Mouse (Mus musculus) small intestine, adult 2 months (tissue): ENCODE measurements at regions not wholly inside any gene's neighbourhood (a gene's known extent, or its start where the extent isn't known, plus 50 kb on each side); places are given as distances from the start of the nearest gene placed in this dataset.

ENCODE experiments used
- H3K27ac ChIP-seq: fragments of 200-500 bp; 2 replicates; pipeline ENCODE4 v1.5.1; 2012; ENCODE audit warnings: low read depth, low read length, control low read depth, inconsistent platforms; ENCODE audit not compliant: insufficient read depth
- H3K27me3 ChIP-seq: fragments of 200-500 bp; 2 replicates; pipeline ENCODE4 v1.6.1; 2012; ENCODE audit warnings: mild to moderate bottlenecking, moderate library complexity, low read length, inconsistent platforms; ENCODE audit not compliant: control insufficient read depth, insufficient read depth
- H3K36me3 ChIP-seq: fragments of 200-500 bp; 2 replicates; pipeline ENCODE4 v1.6.1; 2012; ENCODE audit warnings: mild to moderate bottlenecking, low read length, control low read depth, inconsistent platforms; ENCODE audit not compliant: control insufficient read depth, insufficient read depth
- H3K4me1 ChIP-seq: fragments of 200-500 bp; 2 replicates; pipeline ENCODE4 v1.6.1; 2012; ENCODE audit warnings: low read length, inconsistent platforms, mixed read lengths; ENCODE audit not compliant: control insufficient read depth, insufficient read depth, insufficient read length
- H3K4me3 ChIP-seq: fragments of 200-500 bp; 2 replicates; pipeline ENCODE4 v1.5.1; 2012; ENCODE audit warnings: low read depth, mild to moderate bottlenecking, control low read depth, inconsistent platforms, low read length, moderate library complexity
- CTCF ChIP-seq: fragments of 200-500 bp; IDR thresholded peaks from 2 replicates; pipeline ENCODE4 v1.5.1; 2012; ENCODE audit warnings: low read depth, mild to moderate bottlenecking, control low read depth, inconsistent platforms, low read length, moderate library complexity, mixed read lengths; ENCODE audit not compliant: insufficient replicate concordance, insufficient read length; ENCODE audit errors: extremely low read depth
- POLR2A ChIP-seq: fragments of 200-500 bp; IDR thresholded peaks from 2 replicates; pipeline ENCODE4 v1.6.1; 2012; ENCODE audit warnings: low read depth, mild to moderate bottlenecking, control low read depth, inconsistent platforms, low read length, moderate library complexity
- WGBS: fragments of 180-500 bp; shearing (Covaris S2); methylation state at CpG from one replicate; pipeline ENCODE4 v1.1.7; 2018; 5-methylcytosine and 5-hydroxymethylcytosine counted together

GRCm38 (mm10) chr11:113046200-113047051, 264.4 kb downstream of the Sox9 start:
- no peak overlapping the region for H3K27ac ChIP-seq
- H3K27me3 ChIP-seq: no peaks in the 10 kb centered on the region
- 53% methylated on average over 20 of the region's 20 CpGs for WGBS
- TF ChIP-seq CTCF: no peak
- peaks cover 14% of the 10 kb centered on the region for H3K4me1 ChIP-seq
- 0 out of 2 replicates have a peak, but pooled peaks cover 2% of the 10 kb centered on the region for H3K36me3 ChIP-seq
- H3K4me3 ChIP-seq: no peak overlapping the region

- H3K36me3 ChIP-seq: 0 out of 2 replicates have a peak, but pooled peaks cover 2% of the 10 kb centered on the region
- no peak for TF ChIP-seq CTCF
- no peak for TF ChIP-seq POLR2A
- H3K27me3 ChIP-seq: no peaks in the 10 kb centered on the region
- H3K4me1 ChIP-seq: peaks cover 15% of the 10 kb centered on the region
- H3K4me3 ChIP-seq: no peak overlapping the region
- WGBS: 77% methylated on average over 7 of the region's 7 CpGs
- no peak overlapping the region for H3K27ac ChIP-seq
These were observed 266.1 kb downstream of the Sox9 start for GRCm38 (mm10) chr11:113048158-113048557.

GRCm38 (mm10) chr11:113049593-113049992, 267.6 kb downstream of the Sox9 start:
- H3K36me3 ChIP-seq: no peaks in the 10 kb centered on the region
- H3K4me3 ChIP-seq: no peak overlapping the region
- peaks cover 12% of the 10 kb centered on the region for H3K4me1 ChIP-seq
- WGBS: 33% methylated on average over 8 of the region's 8 CpGs
- H3K27ac ChIP-seq: no peak overlapping the region
- TF ChIP-seq POLR2A: no peak
- no peak for TF ChIP-seq CTCF
- H3K27me3 ChIP-seq: no peaks in the 10 kb centered on the region

GRCm38 (mm10) chr11:113052536-113052935, 270.5 kb downstream of the Sox9 start:
- Histone ChIP-seq H3K36me3 (no peaks in the 10 kb centered on the region), H3K4me3 (no peak overlapping the region), H3K27ac (no peak overlapping the region), H3K27me3 (no peaks in the 10 kb centered on the region), H3K4me1 (peaks cover 17% of the 10 kb centered on the region)
- 36% methylated on average over 11 of the region's 11 CpGs for WGBS
- TF ChIP-seq CTCF (peak; percentile 6; the same call in 1 of the 2 replicates), POLR2A (no peak)

GRCm38 (mm10) chr11:113056042-113056632, 274.1 kb downstream of the Sox9 start:
- Histone ChIP-seq H3K36me3 (no peaks in the 10 kb centered on the region), H3K27me3 (no peaks in the 10 kb centered on the region), H3K4me1 (peaks cover 19% of the 10 kb centered on the region), H3K27ac (no peak overlapping the region), H3K4me3 (no peak overlapping the region)
- TF ChIP-seq CTCF (no peak), POLR2A (no peak)
- WGBS: 41% methylated on average over 12 of the region's 12 CpGs

GRCm38 (mm10) chr11:113056824-113057223, 274.8 kb downstream of the Sox9 start:
- Histone ChIP-seq H3K27me3 (no peaks in the 10 kb centered on the region), H3K27ac (no peak overlapping the region), H3K36me3 (no peaks in the 10 kb centered on the region), H3K4me1 (peaks cover 25% of the 10 kb centered on the region), H3K4me3 (no peak overlapping the region)
- WGBS: 11% methylated on average over 5 of the region's 5 CpGs
- TF ChIP-seq CTCF: no peak
- no peak for TF ChIP-seq POLR2A

- no peaks in the 10 kb centered on the region for H3K36me3 ChIP-seq
- H3K27me3 ChIP-seq: no peaks in the 10 kb centered on the region
- H3K27ac ChIP-seq: no peak overlapping the region
- H3K4me1 ChIP-seq: no peaks in the 10 kb centered on the region
- TF ChIP-seq CTCF (no peak), POLR2A (no peak)
- 83% methylated on average over 4 of the region's 4 CpGs for WGBS
- H3K4me3 ChIP-seq: no peak overlapping the region
These were observed 288.3 kb downstream of the Sox9 start for GRCm38 (mm10) chr11:113070365-113070764.
